Mouse (Mus musculus): Measurements from ENCODE around the gene Stat2. TPM values are rescaled to one million over a fixed set of nuclear protein-coding genes. Genes with fewer than 3 reads are reported as not detected.
A peak's percentile ranks its signal among the peaks of the same experiment; 100 is the strongest.

Stat2 gene
- total and polyA plus RNA-seq, 3 experiments, result 10.0 to 23.3 (median 15.0) TPM

DNA sequence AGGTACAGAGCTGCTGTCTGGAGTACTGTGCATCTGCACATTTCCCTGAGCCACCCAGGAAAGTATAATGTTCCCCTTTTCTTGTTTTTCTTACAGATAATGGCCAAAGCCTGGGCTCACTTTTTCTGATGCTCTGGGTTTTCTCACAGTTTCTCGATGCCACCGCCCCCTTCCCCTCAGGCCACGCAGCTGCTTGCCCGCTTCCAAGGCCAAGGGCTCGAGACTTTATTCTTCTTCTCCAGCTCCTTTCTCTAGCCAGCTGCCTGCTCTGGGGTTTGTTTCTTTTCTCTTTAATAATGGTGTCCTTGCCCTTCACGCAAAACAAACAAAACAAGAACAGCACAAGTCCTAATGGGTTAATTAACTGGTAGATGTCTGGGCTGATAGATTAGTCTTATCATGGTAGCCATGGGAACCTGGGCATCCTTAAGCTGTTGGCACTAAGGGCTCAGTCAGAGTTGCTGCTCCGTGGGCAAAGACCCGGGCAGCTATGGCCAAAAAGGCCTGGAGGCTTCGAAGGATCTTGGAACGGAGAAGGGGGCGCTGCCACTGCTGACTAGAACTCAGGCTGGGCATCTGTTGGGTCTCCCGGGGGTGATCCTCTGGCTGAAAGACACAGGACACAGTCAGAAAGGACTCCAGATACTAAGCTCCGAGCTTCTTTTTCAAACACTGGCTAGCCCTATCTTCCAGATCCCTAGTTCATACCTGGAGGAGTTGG is 26.2 kb downstream of the Stat2 start:
- H3K4me3 ChIP-seq (ENCODE audit: low read depth, low read length), result no peak overlapping the region
- peaks cover 15% of the 10 kb centered on the region for H3K36me3 ChIP-seq (replicated peaks)
- H3K27me3 ChIP-seq (ENCODE audit: insufficient read depth, low read length), result peaks cover 25% of the 10 kb centered on the region
- H3K9me3 ChIP-seq (replicated peaks), result no peaks in the 10 kb centered on the region
- TF ChIP-seq GATA1 (IDR thresholded peaks at IDR 0.05; ENCODE audit: borderline replicate concordance, low read length), result no peak
- DNase-seq (ENCODE audit: low spot score), result no peak
- ATAC-seq (ENCODE audit: extremely low read depth, insufficient number of reproducible peaks, low FRiP score, poor library complexity, severe bottlenecking), result no peak
- peaks cover 15% of the 10 kb centered on the region; the same call in 1 of the 2 replicates for H3K4me1 ChIP-seq (ENCODE audit: insufficient read depth, low read depth, low read length)

GRCm38 (mm10) chr10:128297221-128297620 is 26.9 kb downstream of the Stat2 start:
- DNase-seq (ENCODE audit: low spot score) (no peak), ATAC-seq (ENCODE audit: extremely low read depth, insufficient number of reproducible peaks, low FRiP score, poor library complexity, severe bottlenecking) (no peak)

GRCm38 (mm10) chr10:128297622-128298021 is 27.3 kb downstream of the Stat2 start:
- Histone ChIP-seq H3K4me1 (ENCODE audit: insufficient read depth, low read depth, low read length) (peaks cover 25% of the 10 kb centered on the region), H3K4me3 (ENCODE audit: low read depth, low read length) (no peak overlapping the region), H3K9me3 (replicated peaks) (no peaks in the 10 kb centered on the region), H3K27me3 (ENCODE audit: insufficient read depth, low read length) (peaks cover 25% of the 10 kb centered on the region), H3K36me3 (replicated peaks) (peaks cover 4% of the 10 kb centered on the region)
- no peak for TF ChIP-seq POLR2AphosphoS5 (IDR thresholded peaks at IDR 0.05; ENCODE audit: insufficient replicate concordance, low read depth, low read length)
- no peak for TF ChIP-seq GATA1 (IDR thresholded peaks at IDR 0.05; ENCODE audit: borderline replicate concordance, low read length)
- TF ChIP-seq CTCF (IDR thresholded peaks at IDR 0.05; ENCODE audit: low read depth, low read length), result no peak
- TF ChIP-seq GATA2 (IDR thresholded peaks at IDR 0.05; ENCODE audit: borderline replicate concordance, low read depth, low read length), result no peak
- no peak for TF ChIP-seq TAL1 (conservative IDR thresholded peaks at IDR 0.05; ENCODE audit: low read depth, low read length)
- DNase-seq (ENCODE audit: low spot score), result no peak
- ATAC-seq (ENCODE audit: extremely low read depth, insufficient number of reproducible peaks, low FRiP score, poor library complexity, severe bottlenecking), result no peak

More at GRCm38 (mm10) chr10:128297221-128297620, 26.9 kb downstream of the Stat2 start:
- Histone ChIP-seq H3K4me1 (ENCODE audit: insufficient read depth, low read depth, low read length) (peaks cover 21% of the 10 kb centered on the region), H3K27me3 (ENCODE audit: insufficient read depth, low read length) (peaks cover 25% of the 10 kb centered on the region), H3K4me3 (ENCODE audit: low read depth, low read length) (no peak overlapping the region), H3K9me3 (replicated peaks) (no peaks in the 10 kb centered on the region), H3K36me3 (replicated peaks) (peaks cover 8% of the 10 kb centered on the region)
- TF ChIP-seq GATA2 (IDR thresholded peaks at IDR 0.05; ENCODE audit: borderline replicate concordance, low read depth, low read length) (no peak), POLR2AphosphoS5 (IDR thresholded peaks at IDR 0.05; ENCODE audit: insufficient replicate concordance, low read depth, low read length) (no peak)

DNA sequence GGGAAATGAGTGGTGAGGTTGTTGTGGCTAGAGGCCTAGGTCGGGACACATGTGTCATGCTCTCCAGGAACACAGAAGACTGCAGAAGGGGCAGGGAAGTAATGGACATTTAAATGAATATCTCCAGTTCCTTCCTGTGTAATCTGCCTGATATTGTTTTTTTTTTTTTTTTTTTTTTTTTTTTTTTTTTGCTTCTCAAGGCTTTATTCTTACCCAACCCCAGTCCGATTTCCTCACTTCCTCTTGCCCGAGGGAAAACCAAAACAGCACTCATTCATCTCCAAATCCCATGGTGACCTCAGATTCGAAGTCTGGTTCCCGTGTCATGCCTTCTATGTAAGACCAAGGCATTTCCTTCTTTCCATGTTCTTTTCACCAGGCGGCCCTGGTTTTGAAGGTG is 27.9 kb downstream of the Stat2 start:
- ATAC-seq (ENCODE audit: extremely low read depth, insufficient number of reproducible peaks, low FRiP score, poor library complexity, severe bottlenecking) (no peak), DNase-seq (ENCODE audit: low spot score) (no peak)
- H3K4me3 ChIP-seq (ENCODE audit: low read depth, low read length), result no peak overlapping the region
- peaks cover 25% of the 10 kb centered on the region for H3K27me3 ChIP-seq (ENCODE audit: insufficient read depth, low read length)
- TF ChIP-seq TAL1 (conservative IDR thresholded peaks at IDR 0.05; ENCODE audit: low read depth, low read length), result no peak
- TF ChIP-seq GATA1 (IDR thresholded peaks at IDR 0.05; ENCODE audit: borderline replicate concordance, low read length), result no peak
- no peak for TF ChIP-seq POLR2AphosphoS5 (IDR thresholded peaks at IDR 0.05; ENCODE audit: insufficient replicate concordance, low read depth, low read length)
- TF ChIP-seq CTCF (IDR thresholded peaks at IDR 0.05; ENCODE audit: low read depth, low read length), result no peak
- TF ChIP-seq GATA2 (IDR thresholded peaks at IDR 0.05; ENCODE audit: borderline replicate concordance, low read depth, low read length), result no peak
- no peaks in the 10 kb centered on the region for H3K9me3 ChIP-seq (replicated peaks)
- no peaks in the 10 kb centered on the region for H3K36me3 ChIP-seq (replicated peaks)
- peaks cover 25% of the 10 kb centered on the region for H3K4me1 ChIP-seq (ENCODE audit: insufficient read depth, low read depth, low read length)

DNA sequence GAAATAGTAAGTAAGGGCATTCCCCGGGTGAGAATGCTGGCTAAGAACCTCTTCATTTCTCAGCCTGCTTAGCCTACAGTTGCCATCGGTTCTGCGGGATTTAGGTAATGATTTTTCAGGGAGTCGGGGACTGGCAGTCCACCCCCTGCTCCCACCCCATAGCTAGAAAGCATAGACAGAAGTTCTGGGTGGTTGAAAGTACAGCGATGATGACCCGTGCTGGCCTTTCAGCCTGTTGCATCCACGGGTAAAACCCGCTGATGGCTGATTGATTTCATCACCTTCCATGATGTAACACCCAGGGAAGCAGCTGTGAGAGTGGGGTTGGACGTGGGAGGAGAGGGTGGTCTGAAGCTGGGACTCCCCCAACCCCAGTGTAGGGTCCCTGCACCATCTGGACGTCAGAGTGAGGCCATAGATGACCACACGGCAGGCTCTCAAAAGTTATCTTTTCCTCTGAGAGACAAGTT is 28.4 kb downstream of the Stat2 start, which contains the start of gene Il23a:
Gene Il23a (minus strand): TSS at position 51 of the 470 bp plus-strand sequence.
- Histone ChIP-seq H3K27me3 (ENCODE audit: insufficient read depth, low read length) (peaks cover 25% of the 10 kb centered on the region), H3K9me3 (replicated peaks) (no peaks in the 10 kb centered on the region), H3K36me3 (replicated peaks) (no peaks in the 10 kb centered on the region), H3K4me3 (ENCODE audit: low read depth, low read length) (no peak within 1 kb of the TSS), H3K4me1 (ENCODE audit: insufficient read depth, low read depth, low read length) (peaks cover 27% of the 10 kb centered on the region)
- DNase-seq (ENCODE audit: low spot score), result no peak
- ATAC-seq (ENCODE audit: extremely low read depth, insufficient number of reproducible peaks, low FRiP score, poor library complexity, severe bottlenecking), result no peak
- TF ChIP-seq GATA1 (IDR thresholded peaks at IDR 0.05; ENCODE audit: borderline replicate concordance, low read length) (no peak), CTCF (IDR thresholded peaks at IDR 0.05; ENCODE audit: low read depth, low read length) (no peak), GATA2 (IDR thresholded peaks at IDR 0.05; ENCODE audit: borderline replicate concordance, low read depth, low read length) (no peak), TAL1 (conservative IDR thresholded peaks at IDR 0.05; ENCODE audit: low read depth, low read length) (no peak), POLR2AphosphoS5 (IDR thresholded peaks at IDR 0.05; ENCODE audit: insufficient replicate concordance, low read depth, low read length) (no peak)

GRCm38 (mm10) chr10:128302357-128302756 is 32.0 kb downstream of the Stat2 start:
- Histone ChIP-seq H3K9me3 (replicated peaks) (no peaks in the 10 kb centered on the region), H3K4me3 (ENCODE audit: low read depth, low read length) (peak overlapping the region; percentile 75), H3K36me3 (replicated peaks) (peaks cover 29% of the 10 kb centered on the region), H3K4me1 (ENCODE audit: insufficient read depth, low read depth, low read length) (peaks cover 37% of the 10 kb centered on the region), H3K27me3 (ENCODE audit: insufficient read depth, low read length) (peaks cover 14% of the 10 kb centered on the region)
- TF ChIP-seq TAL1 (conservative IDR thresholded peaks at IDR 0.05; ENCODE audit: low read depth, low read length) (no peak), POLR2AphosphoS5 (IDR thresholded peaks at IDR 0.05; ENCODE audit: insufficient replicate concordance, low read depth, low read length) (no peak), CTCF (IDR thresholded peaks at IDR 0.05; ENCODE audit: low read depth, low read length) (no peak), GATA1 (IDR thresholded peaks at IDR 0.05; ENCODE audit: borderline replicate concordance, low read length) (no peak), GATA2 (IDR thresholded peaks at IDR 0.05; ENCODE audit: borderline replicate concordance, low read depth, low read length) (no peak)
- DNase-seq (ENCODE audit: low spot score), result no peak
- ATAC-seq (ENCODE audit: extremely low read depth, insufficient number of reproducible peaks, low FRiP score, poor library complexity, severe bottlenecking), result no peak
